Mouse (Mus musculus) MEL (cell line): ENCODE results near the gene Casz1.

ENCODE experiments used
- CHD1 ChIP-seq: IDR thresholded peaks from 2 replicates; pipeline ENCODE4 v1.6.1; 2012; ENCODE audit warnings: low read depth, mild to moderate bottlenecking, inconsistent platforms, low read length, improper control_type of control experiment
- ZMIZ1 ChIP-seq: IDR thresholded peaks from 2 replicates; pipeline ENCODE4 v1.6.1; 2012; ENCODE audit warnings: low read depth, mild to moderate bottlenecking, inconsistent platforms, low read length, improper control_type of control experiment, moderate library complexity

DNA sequence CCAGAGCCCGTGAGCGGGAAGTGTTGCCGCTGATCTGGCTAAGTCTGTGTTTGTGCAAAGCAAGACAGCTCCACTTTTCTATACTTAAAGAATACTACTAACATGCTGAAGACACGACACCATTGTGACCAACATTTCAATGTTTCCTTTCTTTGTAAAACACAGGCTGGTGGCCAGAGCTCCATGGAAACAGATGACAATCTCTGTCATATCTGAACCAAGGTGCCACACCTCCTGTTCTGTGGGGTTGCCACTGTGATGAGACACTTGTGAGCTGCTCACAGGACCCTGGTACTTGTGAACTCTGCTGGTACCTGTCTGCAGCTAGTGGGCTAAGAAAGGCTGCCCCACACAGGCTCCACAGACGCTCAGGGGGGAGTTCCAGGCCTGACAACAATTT is 164.6 kb downstream of the Casz1 start:
- TF ChIP-seq ZMIZ1 (no peak), CHD1 (no peak)
